Mouse (Mus musculus) embryo, embryonic 11.5 days (tissue): ENCODE data around the gene Lgr4.

Source experiments
- DNase-seq: peaks from one replicate; pipeline ENCODE4 v3.0.0-alpha.2; 2012; ENCODE audit warnings: low read depth, low spot score

Lgr4 gene

DNA sequence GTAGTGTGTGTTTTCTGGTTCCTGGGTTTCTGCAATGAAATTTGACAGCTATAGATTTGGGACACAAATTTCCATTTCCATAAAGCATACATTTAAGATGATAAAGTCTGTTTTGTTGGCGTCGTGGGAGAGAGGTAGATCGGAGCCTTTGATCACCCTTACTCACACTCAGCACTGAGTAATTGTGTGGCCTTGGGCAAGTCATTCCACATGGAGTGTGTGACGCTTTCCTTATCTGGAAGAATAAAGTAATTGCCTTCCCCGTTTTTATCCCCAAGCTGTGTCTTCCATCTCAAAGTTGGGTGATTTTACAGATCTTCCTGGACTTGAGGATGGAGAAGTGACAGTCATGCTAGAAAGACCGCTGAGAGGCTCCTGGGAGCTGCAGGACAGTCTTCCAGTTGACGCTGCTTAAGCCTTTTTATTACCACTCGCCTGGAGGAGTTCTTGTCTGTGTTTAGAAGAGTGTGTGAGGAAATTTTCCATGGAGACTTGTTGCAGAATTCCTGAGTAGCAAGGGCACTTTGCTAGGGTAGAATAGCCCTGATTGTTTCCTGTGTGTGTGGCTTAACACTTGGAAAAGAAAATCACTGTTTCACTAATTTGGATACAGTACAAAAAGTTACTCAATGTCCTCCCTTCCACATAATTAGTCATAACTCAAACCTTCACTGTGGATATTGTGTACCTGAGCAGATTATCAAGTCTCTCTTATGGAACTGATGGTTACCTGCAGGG lies 4.0 kb downstream of the Lgr4 start:
- no peak for DNase-seq

DNA sequence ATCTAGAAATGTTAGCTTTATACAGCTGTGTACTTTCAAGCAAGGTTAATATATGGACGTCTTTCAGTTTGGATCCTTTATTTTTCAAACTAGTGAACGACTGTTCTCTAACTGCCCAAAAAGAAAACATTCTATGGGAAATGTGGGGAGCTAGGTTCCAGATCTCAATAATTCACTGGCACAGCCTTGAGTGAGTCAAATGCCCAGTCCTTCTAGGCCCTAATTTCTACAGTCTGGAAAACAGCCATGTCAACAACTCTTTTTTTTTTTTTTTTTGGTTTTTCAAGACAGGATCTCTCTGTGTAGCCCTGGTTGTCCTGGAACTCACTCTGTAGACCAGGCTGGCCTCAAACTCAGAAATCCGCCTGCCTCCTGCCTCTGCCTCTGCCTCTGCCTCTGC lies 4.9 kb downstream of the Lgr4 start:
- no peak for DNase-seq

DNA sequence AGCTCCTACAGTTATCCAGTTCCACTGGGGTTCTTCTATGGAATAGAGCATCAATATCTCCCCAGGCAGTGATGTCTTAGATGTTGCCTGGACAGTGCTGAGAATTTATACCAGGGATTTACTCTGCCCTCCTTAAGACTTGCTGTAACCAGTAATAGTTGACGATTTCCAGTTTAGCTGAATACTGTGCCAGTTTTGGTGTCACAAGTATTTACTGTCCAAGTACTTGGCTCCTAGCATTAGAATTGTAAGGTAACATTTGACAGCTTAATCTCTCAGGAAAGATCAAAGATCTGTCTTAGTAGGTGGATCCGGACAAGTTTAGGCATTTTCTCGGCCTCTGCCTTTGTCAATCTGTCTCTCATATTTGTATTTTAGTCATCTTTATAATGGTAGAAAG lies 5.6 kb downstream of the Lgr4 start:
- no peak for DNase-seq

DNA sequence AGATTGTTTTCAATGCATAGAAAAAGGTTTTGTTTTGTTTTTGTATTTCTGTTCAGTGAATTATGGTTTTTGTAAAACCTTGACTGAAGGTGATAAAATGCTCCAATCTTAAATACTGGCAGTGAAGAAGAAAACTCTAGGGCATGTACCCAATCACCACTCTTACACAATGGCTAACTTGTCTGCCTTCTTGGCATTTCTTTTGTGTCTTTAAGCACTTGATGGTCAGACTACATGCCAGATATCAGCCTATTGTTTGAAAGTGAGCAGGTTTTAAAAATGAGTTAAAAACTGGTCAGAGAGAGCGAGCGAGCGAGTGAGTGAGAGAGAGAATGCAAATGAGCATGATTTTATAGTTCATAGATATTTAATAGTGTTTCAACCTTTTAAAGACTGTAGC lies 6.5 kb downstream of the Lgr4 start:
- DNase-seq = no peak

DNA sequence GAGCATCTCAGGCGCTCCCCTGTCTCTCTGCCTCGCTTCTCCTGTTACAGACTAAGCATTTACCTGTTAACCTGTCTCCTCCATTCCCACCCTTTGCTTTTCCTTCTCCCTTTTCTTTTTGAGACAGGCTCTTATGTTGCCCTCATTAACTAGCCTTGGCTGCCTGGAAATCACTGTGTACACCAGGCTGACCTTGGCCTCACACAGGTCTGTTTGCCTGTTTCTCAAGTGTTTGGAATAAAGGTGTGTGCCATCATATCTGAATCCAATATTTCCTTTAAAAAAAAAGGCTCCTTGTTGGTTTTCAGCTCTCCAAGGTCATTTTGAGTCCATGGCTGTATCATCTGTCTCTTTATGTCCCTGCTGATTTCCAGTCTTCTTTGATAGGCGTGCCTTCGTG lies 9.5 kb downstream of the Lgr4 start:
- no peak for DNase-seq

DNA sequence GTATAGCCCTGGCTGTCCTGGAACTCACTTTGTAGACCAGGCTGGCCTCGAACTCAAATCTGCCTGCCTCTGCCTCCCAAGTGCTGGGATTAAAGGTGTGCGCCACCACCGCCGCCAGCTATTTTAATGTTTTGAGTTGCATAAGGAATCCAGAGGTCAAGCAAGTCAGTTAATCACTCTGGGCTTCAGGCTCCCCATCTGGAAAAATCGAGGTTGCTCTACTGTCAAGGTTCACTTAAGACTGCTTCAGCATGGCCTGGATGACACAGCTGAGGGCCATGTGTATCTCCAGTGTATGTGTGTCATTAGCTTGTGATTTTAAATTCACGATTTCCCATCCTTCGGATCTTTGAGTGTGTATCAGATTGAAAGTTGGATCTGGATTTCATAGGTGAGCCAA lies 10.0 kb downstream of the Lgr4 start:
- DNase-seq = no peak

DNA sequence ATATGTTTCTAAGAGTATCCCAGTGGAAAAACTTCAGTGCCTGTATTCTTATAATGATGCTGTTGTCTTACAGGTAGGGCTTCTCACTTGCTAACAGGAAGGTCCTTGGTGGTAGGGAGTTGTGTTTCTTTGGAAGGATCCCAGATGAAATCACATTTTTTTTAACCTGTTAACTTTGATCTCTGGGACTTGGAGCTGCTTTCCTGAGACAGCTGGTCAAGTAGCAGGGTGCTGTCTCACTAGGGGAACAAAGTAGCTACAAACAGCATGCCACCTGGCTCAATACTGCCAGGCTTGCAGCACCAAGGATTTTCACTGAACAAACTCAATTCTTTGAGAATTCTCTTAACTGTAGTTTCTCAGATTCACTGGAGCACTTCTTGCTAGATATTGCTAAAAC lies 10.4 kb downstream of the Lgr4 start:
- no peak for DNase-seq

DNA sequence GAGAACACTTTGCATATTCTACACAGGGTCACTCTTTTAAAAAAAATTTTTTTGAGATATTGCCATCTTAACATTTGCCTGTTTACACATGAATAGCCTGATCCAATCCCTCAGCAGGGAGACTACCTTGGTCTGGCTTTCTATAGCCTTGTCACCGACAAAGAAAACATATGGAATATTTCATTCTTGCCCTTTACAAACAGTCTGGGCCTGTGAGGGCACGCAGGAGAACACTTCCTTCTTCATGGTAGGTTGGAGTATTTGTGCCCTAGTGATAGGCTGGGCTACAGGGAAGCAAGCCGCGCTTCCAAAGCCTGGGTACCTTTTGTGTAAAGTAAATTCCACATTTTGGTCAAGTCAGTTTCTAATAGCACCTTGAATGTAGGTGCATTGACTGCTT lies 11.3 kb downstream of the Lgr4 start:
- DNase-seq = no peak

DNA sequence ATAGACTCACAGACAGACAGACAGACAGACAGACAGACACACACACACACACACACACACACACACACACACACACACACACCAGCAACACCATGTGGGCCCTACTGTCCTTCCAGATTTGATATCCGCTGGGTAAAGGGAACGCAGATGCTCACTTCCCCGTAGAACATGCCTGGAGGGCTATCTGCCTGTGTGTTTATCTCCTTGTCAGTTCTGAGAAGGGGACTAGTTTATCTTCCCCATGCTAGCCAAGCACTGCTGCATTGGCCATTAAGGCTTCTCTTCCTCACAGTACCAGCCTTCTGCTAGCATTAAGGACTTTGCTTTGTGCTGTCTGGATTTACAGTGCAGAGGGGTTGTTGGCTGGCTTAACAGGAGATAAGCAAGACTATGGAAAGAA lies 11.8 kb downstream of the Lgr4 start:
- DNase-seq = no peak

DNA sequence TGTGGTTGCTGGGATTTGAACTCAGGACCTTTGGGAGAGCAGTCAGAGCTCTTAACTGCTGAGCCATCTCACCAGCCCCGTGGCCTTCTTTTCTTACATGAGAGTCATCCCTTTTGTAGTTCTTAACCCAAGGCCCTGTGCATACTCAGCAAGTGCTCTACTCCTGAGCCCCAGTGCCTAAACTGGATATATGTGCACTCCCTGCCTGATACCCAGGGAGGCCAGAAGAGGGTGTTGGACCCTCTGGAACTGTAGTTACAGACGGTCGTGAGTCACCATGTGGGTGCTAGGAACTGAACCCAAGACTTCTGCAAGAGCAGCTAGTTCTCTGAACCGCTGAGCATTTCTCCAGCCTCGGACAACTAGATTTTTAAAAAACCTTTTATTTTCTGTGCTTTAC lies 12.9 kb downstream of the Lgr4 start:
- no peak for DNase-seq

DNA sequence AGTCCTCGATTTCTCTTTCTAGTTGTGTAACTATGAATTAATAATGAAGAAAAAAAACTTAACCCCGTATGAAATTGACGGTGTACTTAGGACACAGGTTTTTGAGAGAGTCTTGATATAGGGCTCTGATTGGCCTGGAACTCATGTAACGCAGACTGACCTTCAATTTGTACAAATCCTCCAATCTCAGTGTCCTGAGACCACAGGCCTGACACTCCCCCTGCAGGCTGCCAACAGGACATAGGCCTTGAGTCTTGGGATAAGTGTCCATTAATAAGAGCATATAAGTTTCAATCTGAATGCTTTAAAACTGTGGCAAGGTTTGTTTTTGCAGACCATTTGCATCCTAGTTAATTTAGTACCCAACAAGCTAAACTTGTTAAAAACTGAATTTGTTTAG lies 13.3 kb downstream of the Lgr4 start:
- no peak for DNase-seq

DNA sequence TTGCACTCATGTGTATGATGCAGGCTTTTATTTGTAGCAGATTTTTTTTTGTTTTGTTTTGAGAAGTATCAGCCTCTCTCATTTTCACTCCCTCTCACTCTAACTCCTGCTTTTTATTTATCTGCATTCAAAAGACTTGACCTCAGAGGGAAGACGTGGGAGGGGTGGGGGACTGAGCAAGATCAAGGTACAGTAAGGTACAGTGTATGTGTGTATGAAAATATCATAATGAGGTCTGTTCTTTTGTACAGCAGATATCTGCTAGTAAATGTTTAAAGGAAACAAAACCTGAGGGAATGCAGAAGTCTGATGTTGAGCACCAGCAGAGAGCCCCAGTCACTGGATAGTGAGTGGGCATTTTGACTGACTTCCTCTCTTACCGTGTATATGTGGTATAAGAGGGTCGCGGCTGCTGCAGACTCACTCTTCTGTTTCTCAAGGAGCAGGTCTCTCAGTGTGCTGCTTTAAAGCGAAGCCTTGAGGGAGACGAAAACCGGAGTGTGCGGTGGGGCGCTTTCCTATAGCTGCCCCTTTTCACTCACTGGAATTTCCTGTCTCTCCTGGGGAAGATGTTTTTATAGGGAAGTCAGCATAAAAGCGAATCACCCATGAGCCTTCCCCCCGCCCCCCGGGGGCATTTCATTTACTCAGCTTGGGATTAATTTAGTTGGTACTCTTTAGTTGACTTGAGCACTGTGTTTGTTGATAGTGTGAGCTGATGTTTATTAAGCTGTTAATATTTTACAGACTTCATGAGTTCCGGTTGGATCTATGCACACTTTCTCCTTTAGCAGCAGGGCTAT lies 14.7 kb downstream of the Lgr4 start:
- DNase-seq = no peak

DNA sequence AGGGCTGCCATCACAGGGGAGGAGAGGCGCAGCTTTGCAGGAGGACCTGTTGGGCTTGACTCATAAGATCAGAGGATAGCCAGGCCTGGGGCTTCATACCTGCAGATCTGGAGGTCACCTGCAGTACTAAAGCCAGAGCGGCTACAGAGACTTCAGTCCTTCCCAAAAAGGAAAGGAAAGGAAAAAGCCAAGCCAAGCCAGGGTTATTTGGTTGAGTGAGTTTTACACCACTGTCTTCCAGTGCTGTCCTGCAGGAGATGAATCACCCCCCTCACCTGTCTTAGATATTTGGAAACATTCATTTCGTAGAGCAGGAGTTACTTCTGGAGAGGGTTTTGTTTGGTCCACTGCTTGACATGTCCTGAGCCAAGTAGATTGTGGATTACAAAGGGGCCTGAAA lies 15.7 kb downstream of the Lgr4 start:
- DNase-seq = no peak

DNA sequence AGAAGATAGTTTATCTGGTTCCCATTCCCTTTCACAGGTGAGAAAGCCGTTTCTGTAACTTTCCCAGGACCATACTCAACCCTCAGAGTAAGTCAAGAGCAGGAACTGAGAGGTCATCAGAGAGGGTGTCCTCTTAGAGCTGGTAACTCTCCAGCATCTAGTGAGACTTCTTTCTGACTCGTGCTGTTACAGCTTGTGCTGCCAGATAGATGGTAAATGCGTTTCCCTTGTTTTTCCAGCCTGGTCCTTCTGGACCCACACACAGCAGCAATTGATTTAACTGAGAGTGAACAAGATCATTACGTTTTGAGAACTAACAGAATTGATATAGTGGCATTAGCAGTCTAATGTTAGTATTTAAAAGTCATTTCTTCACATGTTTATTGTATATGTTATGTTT lies 16.6 kb downstream of the Lgr4 start:
- DNase-seq = no peak

DNA sequence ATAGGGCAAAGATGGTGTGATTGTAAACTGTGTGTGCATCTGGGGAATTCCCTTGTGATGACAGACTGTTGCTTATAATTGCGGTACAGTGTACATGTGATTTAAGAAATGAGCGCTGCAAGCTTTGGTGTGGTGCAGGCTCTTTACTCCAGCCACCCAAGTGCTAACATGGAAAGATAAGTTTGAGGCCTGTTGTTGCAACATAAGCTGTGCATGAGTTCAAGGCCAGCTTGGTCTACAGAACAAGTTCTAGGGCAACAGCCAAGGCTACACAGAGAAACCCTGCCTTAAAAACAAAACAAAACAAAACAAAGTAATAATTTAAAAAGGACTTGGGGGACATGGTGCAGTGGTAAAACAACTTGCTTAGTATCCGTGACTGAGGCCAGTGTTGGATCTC lies 17.7 kb downstream of the Lgr4 start:
- DNase-seq = no peak

DNA sequence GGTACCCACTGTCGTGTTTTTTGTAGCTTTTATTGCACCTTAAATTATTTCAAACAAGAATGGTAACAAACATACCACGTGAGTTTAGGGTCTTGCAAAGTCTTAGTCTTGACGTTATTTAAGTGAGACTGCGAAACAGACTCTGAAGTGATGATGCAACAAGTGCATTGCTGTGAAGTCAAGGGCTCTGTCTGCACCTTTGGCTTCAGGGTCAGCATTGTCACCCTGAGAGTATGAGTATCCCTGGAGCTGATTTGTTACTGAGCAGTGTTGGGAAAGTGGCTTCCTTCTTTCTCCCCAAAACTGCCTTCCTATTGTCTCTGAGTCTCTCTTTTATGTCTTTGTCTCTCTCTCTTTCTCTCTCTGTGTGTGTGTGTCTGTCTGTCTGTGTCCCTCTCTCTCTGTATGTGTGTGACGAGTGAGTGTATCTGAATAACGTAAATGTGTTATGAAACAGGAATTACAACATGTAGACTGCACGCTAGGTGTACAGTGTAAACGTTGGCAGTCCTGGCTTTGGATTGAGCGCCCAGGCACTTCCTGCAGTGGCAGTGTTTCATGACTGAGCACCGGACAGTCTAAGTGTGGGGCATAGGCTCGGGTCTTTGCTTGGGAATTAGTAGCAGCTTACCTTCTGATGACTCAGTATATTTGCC lies 18.4 kb downstream of the Lgr4 start:
- DNase-seq = no peak

DNA sequence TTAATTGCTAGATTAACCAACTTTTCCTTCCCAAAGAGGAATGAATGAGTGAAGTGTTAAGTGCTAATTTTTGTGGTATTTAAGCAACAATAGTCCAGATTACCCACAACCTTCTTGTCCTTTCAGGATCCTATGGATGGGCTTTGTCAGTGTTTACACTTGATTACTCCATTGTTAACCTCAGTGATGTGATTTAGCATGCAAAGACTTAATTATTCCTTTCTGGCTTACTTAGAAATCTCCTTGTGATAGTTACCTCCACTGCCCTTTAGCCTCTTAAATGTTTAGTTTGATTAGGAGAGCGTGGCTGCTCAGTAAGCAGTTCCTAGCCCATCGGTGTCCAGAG lies 18.9 kb downstream of the Lgr4 start:
- no peak for DNase-seq

DNA sequence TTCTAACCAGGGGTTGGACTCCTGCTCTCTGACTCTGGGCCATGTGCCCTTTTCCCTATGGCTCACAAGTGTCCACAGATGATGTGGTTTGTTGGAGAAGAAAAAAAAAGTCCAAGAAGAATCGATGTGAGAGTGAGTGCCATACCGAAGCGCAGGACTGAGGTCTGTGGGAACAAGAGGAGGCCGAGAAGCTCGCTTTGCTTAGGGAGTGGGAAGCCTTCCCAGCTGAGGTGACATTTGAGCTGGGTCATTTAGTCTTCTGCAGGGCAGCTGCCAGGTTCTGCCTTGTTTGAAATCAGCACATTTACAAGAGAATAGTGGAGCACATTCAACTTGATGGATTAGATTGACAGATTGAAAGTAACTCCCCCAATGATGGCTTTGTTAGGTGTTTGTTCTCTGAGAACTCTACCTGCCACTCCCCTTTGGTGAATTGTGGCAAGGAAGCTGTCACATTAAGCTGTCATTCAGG lies 24.6 kb downstream of the Lgr4 start:
- no peak for DNase-seq

DNA sequence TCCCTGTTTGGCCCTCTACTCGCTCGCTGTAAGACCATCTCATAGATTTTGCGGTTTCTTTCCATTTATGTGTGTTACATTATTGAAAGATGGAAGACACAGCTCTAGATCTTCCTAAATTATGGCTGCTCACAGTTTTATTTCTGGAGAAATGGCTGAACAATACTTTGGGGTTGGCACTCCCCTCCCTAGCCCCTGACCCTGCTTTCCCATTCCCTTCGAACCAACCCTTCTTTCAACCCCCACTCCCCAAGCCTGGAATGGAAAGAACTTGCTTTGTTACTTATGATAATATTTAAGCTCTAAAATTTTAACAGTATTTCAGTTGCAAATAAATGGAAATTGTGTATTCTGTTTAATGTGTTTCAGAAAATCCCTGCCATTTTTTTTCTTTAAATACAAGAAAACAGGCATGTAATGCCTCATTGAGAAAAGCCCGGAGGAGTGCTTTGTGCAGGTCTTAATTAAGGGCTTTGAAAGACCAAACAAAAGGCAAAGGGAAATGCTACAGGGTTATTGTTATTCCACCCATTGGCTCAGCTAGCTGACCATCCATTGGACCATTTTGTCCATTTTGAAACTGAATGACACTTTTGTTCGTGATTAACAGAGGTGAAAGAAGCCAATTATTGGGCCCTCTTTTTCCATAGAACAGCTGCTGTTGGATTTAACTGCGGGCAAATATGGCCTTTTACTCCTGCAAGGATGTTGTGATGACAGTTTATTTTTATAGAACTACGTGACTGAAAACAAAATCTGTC lies 25.5 kb downstream of the Lgr4 start:
- DNase-seq = no peak

DNA sequence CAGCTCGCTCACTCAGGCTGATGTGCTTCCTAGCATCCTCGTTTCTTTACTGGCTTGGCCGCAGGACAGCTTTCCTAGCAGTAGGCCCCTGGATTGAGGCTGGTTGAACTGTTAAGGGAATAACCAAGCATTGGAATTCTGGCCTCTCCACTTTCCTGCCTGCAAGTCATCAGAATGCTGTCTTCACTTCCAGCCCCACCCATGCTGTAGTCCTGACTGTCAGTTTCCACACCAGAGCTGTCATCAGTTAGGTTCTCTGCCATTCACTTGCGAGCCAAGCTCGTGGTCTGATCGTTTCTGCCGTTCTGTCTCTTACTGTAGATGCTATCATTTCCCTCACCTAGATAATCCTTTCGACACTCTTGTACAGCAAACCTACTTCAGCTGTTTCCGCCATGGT lies 27.5 kb downstream of the Lgr4 start:
- no peak for DNase-seq

DNA sequence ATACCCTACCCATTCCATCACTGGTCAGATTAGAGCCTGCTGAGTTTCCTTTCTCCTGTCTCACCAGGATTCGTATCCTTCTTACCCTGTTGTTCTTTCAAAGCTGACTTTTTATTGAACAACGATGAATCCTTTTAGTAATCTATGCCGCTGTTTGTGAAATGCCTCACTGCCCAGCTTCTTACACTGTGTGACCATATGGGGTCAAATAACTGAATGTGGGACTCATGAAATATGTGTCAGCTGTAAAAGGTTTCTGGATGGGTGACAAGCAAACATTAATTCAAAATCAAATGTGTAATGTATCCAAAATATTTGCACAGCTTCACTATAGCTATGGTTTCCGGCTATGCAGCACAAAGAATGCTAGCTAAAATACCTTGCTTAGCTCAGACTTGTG lies 28.1 kb downstream of the Lgr4 start:
- DNase-seq = no peak

DNA sequence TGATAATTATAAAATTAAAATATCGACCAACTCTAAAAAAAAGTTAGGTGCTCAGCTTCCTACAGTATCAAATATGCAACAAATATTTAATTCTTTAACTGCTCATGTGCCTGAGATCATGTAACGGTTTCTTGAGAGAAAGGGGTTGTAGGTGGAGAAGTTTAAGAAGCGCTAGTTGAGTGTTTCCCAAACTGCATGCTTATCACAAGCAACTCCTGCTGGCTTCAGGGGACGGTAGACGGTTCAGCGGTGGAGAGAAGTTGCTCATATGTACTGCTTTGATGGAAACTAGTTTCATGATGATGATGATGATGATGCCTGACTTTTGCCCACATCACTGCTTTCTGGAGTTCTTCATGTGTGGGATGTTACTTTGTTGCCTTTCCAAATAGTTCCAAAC lies 29.0 kb downstream of the Lgr4 start:
- DNase-seq = no peak
